Mouse (Mus musculus) spleen, adult 18-20 months (tissue): Measurements from ENCODE around the gene Vmn1r234.
"Not testable (repeated sequence)": the region's sequence is repeated elsewhere in the genome, so short reads cannot be mapped to it uniquely, and the experiment has no call there.

ENCODE experiments used
- DNase-seq, 2 experiments: peaks; one replicate each; pipeline ENCODE4 v3.0.0; 2022; ENCODE audit warnings: mixed read lengths in 2 of 2

The Vmn1r234 gene

DNA sequence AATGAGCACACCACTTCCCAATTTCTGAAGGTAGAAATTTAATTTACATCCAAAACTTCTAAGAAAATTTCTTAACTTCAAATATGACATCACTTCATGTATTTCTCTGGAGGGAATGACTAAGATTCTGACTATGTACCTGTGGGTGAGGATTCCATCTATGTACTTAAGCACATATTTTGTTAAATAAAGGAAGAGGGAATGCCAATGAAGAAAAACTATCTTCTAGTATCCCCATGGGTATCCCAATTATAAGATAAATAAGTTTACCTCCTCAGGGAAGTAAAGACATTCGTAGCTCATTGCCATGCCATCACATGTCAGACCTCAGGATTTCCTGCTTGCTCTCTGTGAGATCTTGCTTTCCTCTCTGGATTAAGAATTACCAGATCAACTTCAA lies at the start of gene Vmn1r234:
Gene Vmn1r234, plus strand, starts transcription at position 301 of the 400 bp plus-strand sequence.
- no peak for DNase-seq

DNA sequence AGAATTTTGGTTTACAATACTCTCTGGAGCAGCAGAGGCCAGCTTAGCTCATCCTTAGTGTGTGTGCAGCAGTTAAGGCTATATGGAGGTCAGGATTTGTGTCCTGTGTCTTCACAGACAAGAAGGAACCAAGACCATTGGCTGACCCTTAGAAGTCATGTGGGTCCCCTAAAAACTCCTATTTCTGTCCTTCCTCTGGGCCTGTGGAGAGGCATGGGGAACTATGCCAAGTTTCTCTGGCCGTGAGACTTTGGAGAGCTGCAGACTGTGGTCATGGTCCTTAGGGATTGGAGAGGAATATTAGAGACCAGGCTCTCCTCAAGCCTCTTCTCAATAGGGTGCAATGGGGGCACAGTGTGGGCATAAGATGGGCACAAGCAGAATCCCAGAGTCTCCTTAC lies 14.8 kb upstream of the Vmn1r234 start:
- DNase-seq = not testable (repeated sequence)

DNA sequence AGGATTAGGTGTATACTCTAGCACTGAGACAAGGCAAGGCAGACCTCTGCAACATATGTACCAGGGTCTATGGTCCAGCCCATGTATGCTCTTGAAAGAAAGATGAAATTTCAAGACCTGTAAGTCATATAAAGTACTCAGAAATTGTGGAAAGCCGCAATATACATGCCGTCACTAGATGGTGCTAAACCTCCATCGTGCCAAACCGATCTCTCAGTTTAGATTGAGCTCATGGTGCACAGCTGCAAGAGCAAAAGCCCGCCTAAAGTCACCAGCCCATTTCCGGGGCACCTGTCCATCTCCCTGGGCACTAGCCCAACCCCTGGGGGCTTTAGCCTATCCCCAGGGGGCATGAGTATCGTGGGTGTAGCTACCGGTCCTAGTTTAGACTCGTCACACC lies 5.8 kb downstream of the Vmn1r234 start:
- DNase-seq = peak; percentile 24 to 58

DNA sequence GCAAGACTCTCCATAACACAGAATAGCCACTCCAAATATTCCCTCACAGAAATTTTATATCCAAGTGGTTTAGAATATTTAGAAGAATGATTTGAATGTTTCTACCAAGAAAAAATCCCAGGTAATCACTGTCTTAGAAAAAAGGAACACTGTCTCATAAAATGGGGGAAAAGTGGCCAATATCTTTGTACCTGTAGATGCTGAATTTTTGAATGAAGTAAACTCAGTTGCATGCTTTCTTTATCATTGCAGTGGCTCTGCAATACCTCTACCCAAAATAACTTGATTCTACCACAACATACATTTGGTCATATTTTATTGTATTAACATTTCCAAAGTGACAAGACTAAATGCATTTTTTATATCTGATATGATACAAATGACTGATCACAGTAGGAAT lies 30.2 kb downstream of the Vmn1r234 start, which contains the start of gene Vmn1r235:
Gene Vmn1r235, plus strand, starts transcription at position 301 of the 400 bp plus-strand sequence.
- DNase-seq = no peak

DNA sequence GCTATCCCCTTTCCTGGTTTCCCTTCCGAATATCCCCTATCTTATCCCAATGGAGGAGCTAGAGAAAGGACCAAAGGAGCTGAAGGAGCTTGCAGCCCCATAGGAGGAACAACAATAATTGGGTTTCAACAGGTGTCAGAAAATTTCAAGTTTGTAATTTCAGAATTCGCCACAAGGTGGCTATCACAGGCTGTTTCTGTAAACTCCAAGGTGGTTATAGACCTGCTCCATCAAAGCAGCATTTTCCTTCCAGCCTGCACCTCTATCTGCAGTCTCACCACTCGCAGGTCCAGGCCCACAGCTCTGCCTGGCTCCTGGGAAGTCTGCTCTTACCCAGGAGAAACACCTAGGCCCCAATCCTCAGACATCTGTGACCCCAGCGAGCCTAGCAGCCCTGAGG lies 46.2 kb downstream of the Vmn1r234 start:
- DNase-seq = peak in 1 of 2 experiments; percentile 8

DNA sequence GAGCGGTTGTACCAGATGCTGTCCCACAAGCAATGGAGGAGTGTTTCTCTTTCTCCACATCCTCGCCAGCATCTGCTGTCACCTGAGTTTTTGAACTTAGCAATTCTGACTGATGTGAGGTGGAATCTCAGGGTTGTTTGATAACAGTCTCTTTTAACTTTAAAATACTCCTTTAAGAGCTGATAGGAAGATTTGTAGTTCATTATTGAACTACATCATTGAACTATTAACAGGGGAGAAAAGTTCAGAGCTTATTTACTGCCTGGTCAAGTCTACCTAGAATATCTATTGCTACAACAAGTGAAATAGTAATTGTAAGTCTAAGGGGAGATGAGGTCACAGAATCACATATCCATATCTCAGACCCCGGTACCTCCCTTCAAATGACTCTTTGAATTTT lies 56.8 kb downstream of the Vmn1r234 start, which contains the start of gene Vmn1r236:
Gene Vmn1r236, plus strand, starts transcription at position 301 of the 400 bp plus-strand sequence.
- no peak for DNase-seq

DNA sequence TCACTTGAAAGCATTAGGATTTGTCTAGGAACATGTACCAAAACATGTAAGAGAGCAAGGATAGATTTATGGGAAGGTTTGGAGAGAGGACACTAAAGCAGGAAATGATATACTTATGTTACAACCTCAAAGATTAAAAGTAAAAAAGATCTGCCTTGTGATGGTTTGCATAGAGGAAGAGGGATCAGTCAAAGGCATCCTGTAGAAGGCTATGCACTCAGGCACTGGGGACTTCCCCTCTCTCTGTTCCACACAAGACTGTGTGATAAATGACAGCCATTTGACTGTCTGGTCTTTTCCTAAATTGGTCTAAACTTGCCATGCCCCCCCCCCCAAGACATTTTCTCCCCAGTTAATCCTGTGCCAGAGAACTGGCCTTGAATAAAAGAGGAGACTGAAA lies 58.5 kb downstream of the Vmn1r234 start:
- DNase-seq = no peak
